Mouse (Mus musculus) right cerebral cortex, postnatal 10 days (tissue): ENCODE results near the gene Rexo1.
A peak's percentile ranks its signal among the peaks of the same experiment; 100 is the strongest.

Experiments used
- DNase-seq, 2 experiments: peaks; one replicate each; pipeline ENCODE4 v3.0.0; 2021; ENCODE audit warnings: low spot score in 2 of 2

Rexo1 gene

DNA sequence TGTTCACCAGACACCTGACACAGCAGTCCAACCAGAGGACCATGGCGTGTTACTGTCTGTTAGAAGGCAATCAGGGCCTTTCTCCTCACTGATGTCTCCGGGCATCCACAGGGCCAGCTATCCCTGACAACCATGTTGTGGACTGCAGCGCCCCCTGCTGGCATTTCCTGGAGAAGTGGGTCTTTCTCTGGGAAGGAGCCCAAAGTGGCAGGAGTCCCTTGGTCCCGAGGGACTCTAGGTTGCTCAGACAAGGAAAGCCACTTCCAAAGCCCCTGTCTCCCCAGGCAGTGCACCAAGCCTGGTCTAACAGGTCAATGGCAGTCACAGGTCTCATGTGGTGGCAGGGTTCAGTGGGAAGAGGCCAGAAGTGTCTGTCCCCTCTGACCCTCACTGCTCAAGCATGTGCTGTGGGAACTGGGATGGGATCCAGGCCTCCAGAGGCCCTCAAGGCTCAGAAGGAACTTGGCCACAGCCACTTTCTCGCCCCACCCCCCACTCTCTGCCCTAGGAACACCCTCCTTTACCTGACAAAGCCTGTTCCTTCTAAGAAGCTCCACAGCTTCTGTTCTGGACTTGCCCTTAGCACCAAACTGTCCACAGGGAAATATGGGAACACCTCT is 3.9 kb downstream of the Rexo1 start:
- peak in 1 of 2 experiments; percentile 80 for DNase-seq

DNA sequence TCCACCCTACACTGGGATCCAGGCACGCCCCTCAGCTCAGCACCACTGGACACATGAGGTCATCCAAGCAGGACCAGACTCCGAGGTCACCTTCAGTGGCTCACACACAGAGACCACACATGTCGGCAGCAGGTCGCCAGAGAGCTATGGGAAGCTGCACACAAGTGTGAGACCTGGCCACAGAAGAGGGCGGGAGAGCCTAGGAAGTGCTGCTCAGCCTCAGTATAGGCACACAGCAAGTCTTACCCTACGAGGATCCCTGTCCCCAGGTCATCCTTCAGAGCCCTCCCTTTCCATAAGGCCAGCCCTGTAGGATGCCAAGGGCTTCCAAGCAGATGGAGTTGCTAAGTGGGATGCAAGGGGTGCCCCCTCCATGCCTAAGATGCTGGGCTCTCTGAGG is 7.4 kb downstream of the Rexo1 start:
- no peak for DNase-seq

GRCm38 (mm10) chr10:80553575-80553974 is 7.8 kb downstream of the Rexo1 start:
- DNase-seq = no peak

DNA sequence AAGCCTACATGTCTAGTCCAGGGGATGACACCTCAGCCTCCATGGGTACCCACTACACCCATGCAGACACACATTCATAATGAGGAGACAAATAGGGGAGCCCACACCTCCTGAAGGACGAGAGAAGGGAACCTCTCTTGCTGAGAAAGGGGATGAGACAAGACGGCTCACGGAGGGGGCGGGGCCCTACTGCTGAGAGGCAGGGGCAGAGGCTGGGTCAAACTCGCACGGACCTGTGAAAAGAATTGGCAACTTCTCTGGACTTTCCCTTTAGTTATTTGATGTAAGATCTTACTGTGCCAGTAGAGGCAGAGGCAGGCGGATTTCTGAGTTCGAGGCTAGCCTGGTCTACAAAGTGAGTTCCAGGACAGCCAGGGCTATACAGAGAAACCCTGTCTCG is 9.0 kb downstream of the Rexo1 start:
- DNase-seq = no peak

GRCm38 (mm10) chr10:80549279-80549678 is 12.1 kb downstream of the Rexo1 start:
- no peak for DNase-seq

DNA sequence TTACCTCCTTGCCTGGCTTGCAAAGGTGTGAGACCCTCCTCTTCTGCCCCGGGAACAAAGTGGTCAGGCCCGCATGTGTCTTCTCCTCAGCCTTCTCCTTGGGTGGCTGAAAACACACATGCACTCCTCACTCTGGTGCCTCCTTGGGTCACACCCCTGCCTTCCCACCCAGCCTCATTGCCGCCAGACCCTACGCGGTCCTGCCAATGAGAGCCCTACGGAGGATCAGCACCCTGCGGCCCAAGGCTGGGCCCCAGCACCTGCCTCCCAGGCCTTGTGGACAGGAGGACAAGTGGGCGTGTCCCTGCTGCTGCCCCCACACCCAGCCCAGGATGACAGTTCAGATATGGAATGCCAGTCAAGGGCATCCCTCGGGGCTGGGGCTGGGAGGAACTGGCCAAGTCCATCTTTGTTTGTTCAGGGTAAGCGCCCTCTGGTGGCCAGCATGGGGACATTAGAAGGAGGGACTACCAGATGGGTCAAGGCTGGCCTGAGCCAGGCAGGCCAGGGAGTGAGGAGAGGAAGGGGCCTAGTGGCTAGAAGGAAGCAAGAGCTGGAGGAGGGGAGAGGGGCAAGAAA is 12.8 kb downstream of the Rexo1 start:
- DNase-seq = peak in 1 of 2 experiments; percentile 73

DNA sequence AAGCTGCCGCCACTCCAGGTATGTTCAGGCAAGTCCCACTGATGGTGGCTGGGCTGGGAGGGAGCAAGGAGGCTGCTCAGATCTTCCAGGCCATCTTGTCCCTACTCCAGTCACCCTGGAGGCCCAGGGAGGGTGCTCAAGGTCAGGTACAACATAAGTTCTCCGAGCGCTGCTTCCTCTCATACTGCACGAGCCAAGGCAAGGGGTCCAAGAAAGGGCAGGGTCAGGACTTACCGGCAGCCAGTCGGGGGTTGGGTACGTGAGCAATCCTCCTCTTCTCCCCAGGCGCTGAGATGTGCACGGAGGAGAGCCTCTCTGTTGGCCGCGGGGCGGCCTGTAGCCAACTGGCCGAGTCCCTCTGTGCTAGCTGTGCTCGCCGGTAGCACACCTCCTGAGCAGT is 13.8 kb downstream of the Rexo1 start:
- no peak for DNase-seq

- DNase-seq = no peak
Measured at GRCm38 (mm10) chr10:80546945-80547344, 14.4 kb downstream of the Rexo1 start.

DNA sequence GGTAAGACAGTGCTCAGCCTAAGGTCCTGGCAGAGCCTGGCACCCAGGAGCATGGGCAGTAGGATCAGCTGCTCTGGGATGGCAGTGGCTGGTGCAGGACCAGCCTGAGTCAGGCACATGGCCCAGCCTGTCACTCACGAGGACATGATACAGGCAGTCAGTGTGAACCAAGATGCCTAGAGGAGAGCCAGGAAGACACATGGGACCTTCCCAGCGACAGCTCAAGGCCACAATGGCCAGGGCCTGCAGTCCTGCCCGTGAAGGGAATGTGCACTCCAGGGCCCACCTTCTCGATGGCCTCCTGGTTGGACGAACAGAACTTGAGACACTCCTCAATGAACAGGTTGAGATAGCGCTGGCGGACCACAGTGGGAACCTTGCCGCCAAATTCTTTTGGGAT is 15.8 kb downstream of the Rexo1 start:
- no peak for DNase-seq

DNA sequence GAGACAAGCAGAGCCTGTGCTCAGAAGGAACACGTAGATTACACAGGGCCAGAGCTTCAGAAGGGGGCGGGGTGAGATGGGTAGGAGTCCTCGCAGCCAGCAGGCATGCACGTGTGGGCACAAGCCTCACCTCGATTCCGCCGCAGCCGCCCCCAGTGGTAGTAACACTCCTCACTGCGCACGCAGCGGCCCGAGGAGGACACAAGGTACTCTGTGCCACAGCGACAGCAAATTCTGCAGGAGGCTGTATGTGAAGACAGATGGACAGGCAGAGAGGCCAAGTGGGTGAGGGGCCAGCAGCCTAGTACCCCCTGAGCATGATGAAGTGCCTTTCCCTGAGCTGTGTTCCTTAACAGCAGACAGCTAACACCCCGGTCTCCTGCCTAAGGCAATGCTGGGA is 17.5 kb downstream of the Rexo1 start:
- DNase-seq = no peak

GRCm38 (mm10) chr10:80539493-80539892 is 21.9 kb downstream of the Rexo1 start:
- DNase-seq = no peak

DNA sequence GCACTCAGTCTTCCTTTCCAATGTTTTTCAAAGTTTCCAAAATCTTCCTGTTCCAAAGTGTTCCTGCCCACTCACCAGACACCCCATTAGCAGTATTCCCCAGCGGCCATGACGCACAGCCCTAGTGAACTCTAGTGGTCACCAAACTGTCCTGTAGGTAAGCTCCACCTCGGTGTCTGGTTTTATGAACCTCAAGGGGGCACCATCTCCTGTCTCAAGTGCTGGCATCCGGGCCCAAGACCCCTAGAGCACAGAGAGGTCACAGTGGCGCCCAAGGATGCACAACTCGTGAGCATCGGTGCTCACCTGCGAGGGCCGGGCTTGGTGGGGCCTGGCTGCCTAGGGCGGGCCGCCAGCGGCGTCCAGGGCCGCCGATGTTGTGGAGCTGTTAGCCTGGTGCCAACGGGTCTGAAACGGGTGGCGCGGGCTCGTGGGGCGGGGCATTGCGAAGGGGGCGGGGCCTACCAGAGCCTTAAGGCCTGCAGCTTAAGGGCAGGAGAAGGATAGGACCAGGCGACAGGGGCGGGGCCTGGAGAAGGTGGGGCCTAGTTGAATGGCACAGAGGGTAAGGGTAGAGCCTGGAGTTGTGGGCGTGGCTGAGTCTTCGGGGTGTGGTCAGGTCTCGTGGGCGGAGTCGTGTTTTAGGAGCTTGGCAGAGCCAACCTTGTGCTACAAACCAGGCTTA is 22.5 kb downstream of the Rexo1 start, which contains the start of gene Atp8b3:
TSS of gene Atp8b3 (minus strand) at position 415 of the 685 bp plus-strand sequence.
- DNase-seq = peak; percentile 66 to 71

DNA sequence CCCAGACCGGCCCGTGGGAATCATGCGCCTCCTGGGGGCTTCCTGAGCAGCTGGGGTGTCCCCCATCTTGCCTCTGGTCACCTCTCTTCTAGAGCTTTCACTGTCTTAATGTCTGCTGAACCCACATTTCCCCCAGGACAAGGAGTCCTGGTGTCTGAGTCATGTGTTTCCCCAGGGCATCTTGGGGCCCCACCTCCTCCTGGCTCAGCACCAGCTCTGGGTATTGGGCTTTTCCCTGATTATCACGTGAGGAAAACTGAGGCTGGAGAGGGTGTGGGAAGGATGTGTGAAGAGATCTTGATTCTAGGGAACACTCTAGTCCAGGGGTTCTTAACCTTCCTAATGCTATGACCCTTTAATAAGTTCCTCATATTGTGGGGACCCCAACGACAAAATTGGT is 23.2 kb downstream of the Rexo1 start:
- no peak for DNase-seq

- DNase-seq = no peak
Measured at GRCm38 (mm10) chr10:80535711-80536110, 25.6 kb downstream of the Rexo1 start.

DNA sequence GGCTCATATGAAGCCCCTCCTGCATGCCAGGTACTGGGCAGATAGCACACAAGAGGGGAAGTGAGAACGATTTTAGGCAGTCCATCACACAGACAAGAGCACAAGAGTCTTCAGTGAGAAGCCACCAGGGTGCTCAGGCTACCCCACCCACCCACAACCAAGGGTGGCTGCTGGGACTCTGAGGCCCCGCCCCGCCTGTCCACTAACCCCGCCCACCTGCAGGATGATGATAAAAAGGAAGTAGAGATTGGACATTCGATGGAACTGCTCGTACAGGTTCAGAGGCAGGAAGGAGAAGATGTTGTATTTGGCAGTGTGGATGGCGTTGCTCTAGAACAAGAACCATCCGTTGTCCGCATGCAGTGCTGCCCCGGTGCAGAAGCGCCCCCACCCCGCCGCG is 26.3 kb downstream of the Rexo1 start:
- DNase-seq = no peak

- DNase-seq = no peak
Measured at GRCm38 (mm10) chr10:80533704-80534103, 27.7 kb downstream of the Rexo1 start.

- DNase-seq = no peak
Measured at GRCm38 (mm10) chr10:80532783-80533182, 28.6 kb downstream of the Rexo1 start.

- DNase-seq = no peak
Measured at GRCm38 (mm10) chr10:80526172-80526571, 35.2 kb downstream of the Rexo1 start.

GRCm38 (mm10) chr10:80523299-80523698 is 38.1 kb downstream of the Rexo1 start:
- no peak for DNase-seq

DNA sequence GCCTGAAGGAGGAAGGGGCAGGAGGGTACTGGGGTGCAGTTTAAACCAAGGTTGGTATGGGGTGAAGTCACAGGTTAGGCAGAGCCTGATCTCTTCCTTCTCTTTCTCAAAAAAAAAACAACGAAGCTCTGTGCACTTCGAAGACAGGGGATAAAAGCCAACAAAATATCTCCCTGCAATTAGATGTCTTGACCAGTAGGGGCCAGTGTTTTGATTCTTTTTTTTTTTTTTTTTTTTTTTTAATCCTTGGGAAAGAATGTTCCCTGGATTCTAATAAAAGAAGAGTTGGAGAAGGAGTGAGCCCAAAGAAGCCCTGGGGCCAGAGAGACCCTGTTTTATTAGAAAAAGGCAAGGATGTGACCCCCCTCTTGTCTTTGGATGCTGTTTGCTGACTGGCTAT is 42.1 kb downstream of the Rexo1 start:
- no peak for DNase-seq

- DNase-seq = no peak
Measured at GRCm38 (mm10) chr10:80513739-80514138, 47.6 kb downstream of the Rexo1 start.

- DNase-seq = no peak
Measured at GRCm38 (mm10) chr10:80510273-80510660, 51.1 kb downstream of the Rexo1 start.
